Mouse (Mus musculus) megakaryocyte, embryonic 14.5 days (primary cell): ENCODE results near the gene Syt1.

ENCODE experiments used
- FLI1 ChIP-seq: IDR thresholded peaks from 2 replicates; pipeline ENCODE4 v1.6.1; 2012; ENCODE audit warnings: low read length, inconsistent platforms, mixed read lengths
- GATA1 ChIP-seq: IDR thresholded peaks from 3 replicates; pipeline ENCODE4 v1.6.1; 2012; ENCODE audit warnings: mixed read lengths, low read length, inconsistent platforms, borderline replicate concordance

GRCm38 (mm10) chr10:108832248-108832647, 178.5 kb downstream of the Syt1 start:
- TF ChIP-seq GATA1 (no peak), FLI1 (no peak)
